Mouse (Mus musculus): ENCODE measurements around the gene Cpxm2.

DNA sequence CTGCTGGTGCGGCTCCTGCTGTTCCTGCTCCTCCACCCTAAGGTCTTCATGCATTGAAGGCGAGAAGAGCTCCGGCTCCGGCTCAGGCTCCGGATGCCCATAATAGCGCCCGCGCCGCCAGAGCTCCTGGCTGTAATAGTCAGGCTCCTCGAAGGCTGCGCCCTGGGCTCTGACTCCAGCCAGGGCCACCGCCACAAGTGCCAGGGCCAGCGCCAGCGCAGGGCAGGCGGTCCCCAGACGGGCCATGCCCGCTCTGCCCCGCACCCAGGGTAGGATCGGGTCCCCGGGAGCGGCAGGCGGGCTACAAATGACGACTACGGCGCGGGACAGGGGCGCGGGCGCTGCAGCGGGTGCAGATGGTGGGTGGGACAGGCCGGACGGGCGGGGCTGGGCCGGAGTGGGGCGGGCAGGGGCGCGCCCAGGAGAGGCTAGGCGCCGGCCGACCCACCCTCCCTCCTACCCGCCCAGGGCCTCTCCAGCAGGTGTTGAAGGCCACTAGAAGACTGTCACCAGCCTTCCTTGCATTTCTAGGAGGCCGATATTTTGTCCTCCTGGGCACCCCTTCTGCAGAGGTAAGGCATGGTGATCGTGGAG lies at the start of gene Cpxm2:
- TF ChIP-seq CTCF (IDR thresholded peaks at IDR 0.05) (no peak), EP300 (IDR thresholded peaks at IDR 0.05) (no peak)

Measured in lung, postnatal 0 days (tissue).